Mouse (Mus musculus): Measurements from ENCODE around the gene Pik3ca.

The Pik3ca gene

GRCm38 (mm10) chr3:32441710-32442109, 44.2 kb downstream of the Pik3ca start:
- DNase-seq (ENCODE audit: low spot score in 2 of 2) = no peak

GRCm38 (mm10) chr3:32454329-32455021, 57.0 kb downstream of the Pik3ca start:
- no peak for DNase-seq (ENCODE audit: low spot score in 2 of 2)

GRCm38 (mm10) chr3:32459777-32460176, 62.3 kb downstream of the Pik3ca start:
- DNase-seq (ENCODE audit: low spot score in 2 of 2) = peak in 1 of 2 experiments; percentile 44

- no peak for DNase-seq (ENCODE audit: low spot score in 2 of 2)
Measured at GRCm38 (mm10) chr3:32467321-32467720, 69.8 kb downstream of the Pik3ca start.

- no peak for DNase-seq (ENCODE audit: low spot score in 2 of 2)
Measured at GRCm38 (mm10) chr3:32468411-32468810, 70.9 kb downstream of the Pik3ca start.

GRCm38 (mm10) chr3:32470449-32470848, 73.0 kb downstream of the Pik3ca start:
- no peak for DNase-seq (ENCODE audit: low spot score in 2 of 2)

GRCm38 (mm10) chr3:32471098-32471497, 73.6 kb downstream of the Pik3ca start:
- peak; percentile 39 to 61 for DNase-seq (ENCODE audit: low spot score in 2 of 2)

GRCm38 (mm10) chr3:32472191-32472900, 74.9 kb downstream of the Pik3ca start:
- no peak for DNase-seq (ENCODE audit: low spot score in 2 of 2)

GRCm38 (mm10) chr3:32473184-32473583, 75.7 kb downstream of the Pik3ca start:
- no peak for DNase-seq (ENCODE audit: low spot score in 2 of 2)

- no peak for DNase-seq (ENCODE audit: low spot score in 2 of 2)
Measured at GRCm38 (mm10) chr3:32479961-32480360, 82.5 kb downstream of the Pik3ca start.

- no peak for DNase-seq (ENCODE audit: low spot score in 2 of 2)
Measured at GRCm38 (mm10) chr3:32483035-32483434, 85.6 kb downstream of the Pik3ca start.

- no peak for DNase-seq (ENCODE audit: low spot score in 2 of 2)
Measured at GRCm38 (mm10) chr3:32486543-32486942, 89.1 kb downstream of the Pik3ca start.

- no peak for DNase-seq (ENCODE audit: low spot score in 2 of 2)
Measured at GRCm38 (mm10) chr3:32488172-32488571, 90.7 kb downstream of the Pik3ca start.

- no peak for DNase-seq (ENCODE audit: low spot score in 2 of 2)
Measured at GRCm38 (mm10) chr3:32490076-32490927, 92.8 kb downstream of the Pik3ca start.

GRCm38 (mm10) chr3:32490928-32491315, 93.5 kb downstream of the Pik3ca start:
- DNase-seq (ENCODE audit: low spot score in 2 of 2) = no peak

GRCm38 (mm10) chr3:32492097-32493090, 94.9 kb downstream of the Pik3ca start, which contains the start of gene Kcnmb3:
TSS of gene Kcnmb3 (minus strand) at chr3:32492231.
- no peak for DNase-seq (ENCODE audit: low spot score in 2 of 2)

- no peak for DNase-seq (ENCODE audit: low spot score in 2 of 2)
Measured at GRCm38 (mm10) chr3:32494387-32495087, 97.1 kb downstream of the Pik3ca start.

- no peak for DNase-seq (ENCODE audit: low spot score in 2 of 2)
Measured at GRCm38 (mm10) chr3:32495088-32495770, 97.8 kb downstream of the Pik3ca start.

- no peak for DNase-seq (ENCODE audit: low spot score in 2 of 2)
Measured at GRCm38 (mm10) chr3:32495856-32496710, 98.6 kb downstream of the Pik3ca start.

Data from frontal cortex, postnatal 36 days (tissue).